Mouse (Mus musculus): ENCODE data around the gene Sycn.

Sycn gene

GRCm38 (mm10) chr7:28585001-28585400 lies 44.3 kb downstream of the Sycn start:
- no peak for DNase-seq (ENCODE audit: low spot score in 2 of 2)

- DNase-seq (ENCODE audit: low spot score in 2 of 2) = no peak
Observed at GRCm38 (mm10) chr7:28586663-28587411, 46.2 kb downstream of the Sycn start.

GRCm38 (mm10) chr7:28587644-28588043 lies 47.0 kb downstream of the Sycn start:
- DNase-seq (ENCODE audit: low spot score in 2 of 2) = no peak

Measured in left cerebral cortex, adult 9 months (tissue).